Mouse (Mus musculus) lung, postnatal 0 days (tissue): ENCODE data around the gene Prelid1.

Source experiments
- CTCF ChIP-seq: IDR thresholded peaks from 2 replicates; pipeline ENCODE4 v1.5.1; 2016; ENCODE audit warnings: antibody characterized with exemption, mild to moderate bottlenecking
- EP300 ChIP-seq: IDR thresholded peaks from 2 replicates; pipeline ENCODE4 v1.6.1; 2016; ENCODE audit warnings: antibody characterized with exemption, mild to moderate bottlenecking, control low read depth

DNA sequence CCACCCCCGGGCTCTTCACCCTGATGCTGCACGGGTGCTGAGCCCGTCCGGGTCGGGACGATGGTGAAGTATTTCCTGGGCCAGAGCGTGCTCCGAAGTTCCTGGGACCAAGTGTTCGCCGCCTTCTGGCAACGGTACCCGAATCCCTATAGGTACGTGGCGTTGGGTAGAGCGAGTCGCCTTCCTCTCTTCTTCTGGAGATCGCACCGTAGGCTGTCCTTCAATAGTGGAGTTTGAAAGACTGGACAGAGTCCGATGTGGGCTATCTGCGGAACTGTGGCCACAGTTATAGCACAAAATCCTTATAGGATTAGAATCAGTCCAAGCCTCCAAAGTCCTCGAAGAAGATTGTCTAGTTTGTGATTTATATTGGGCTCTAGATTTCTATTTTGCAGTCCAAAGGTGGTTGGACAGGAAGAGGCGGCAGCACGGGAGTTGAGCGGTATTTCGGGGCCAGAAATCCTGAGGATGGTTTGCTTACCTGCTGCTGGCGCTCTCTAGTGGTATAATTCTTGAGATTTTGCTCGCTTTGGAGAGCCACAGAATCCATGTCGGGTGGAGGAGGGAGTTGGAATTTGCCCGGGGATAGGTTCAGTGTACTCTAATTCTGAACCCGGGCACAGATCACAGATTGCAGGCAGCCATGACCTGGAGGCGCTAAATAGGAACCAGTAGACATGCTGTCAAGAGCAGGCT is 2.0 kb downstream of the Prelid1 start:
- TF ChIP-seq CTCF (peak; percentile 60), EP300 (no peak)
